Mouse (Mus musculus): ENCODE data around the gene Kcnt1. TPM values are rescaled to one million over a fixed set of nuclear protein-coding genes. Genes with fewer than 3 reads are reported as not detected.
"Not testable (repeated sequence)": the region's sequence is repeated elsewhere in the genome, so short reads cannot be mapped to it uniquely, and the experiment has no call there.

Gene Kcnt1
- under 1 TPM; 0.34 to 0.47 TPM for total RNA-seq (2021)
- long read RNA-seq, experiment 1: 0 reads
- long read RNA-seq, experiment 2: 0 reads

DNA sequence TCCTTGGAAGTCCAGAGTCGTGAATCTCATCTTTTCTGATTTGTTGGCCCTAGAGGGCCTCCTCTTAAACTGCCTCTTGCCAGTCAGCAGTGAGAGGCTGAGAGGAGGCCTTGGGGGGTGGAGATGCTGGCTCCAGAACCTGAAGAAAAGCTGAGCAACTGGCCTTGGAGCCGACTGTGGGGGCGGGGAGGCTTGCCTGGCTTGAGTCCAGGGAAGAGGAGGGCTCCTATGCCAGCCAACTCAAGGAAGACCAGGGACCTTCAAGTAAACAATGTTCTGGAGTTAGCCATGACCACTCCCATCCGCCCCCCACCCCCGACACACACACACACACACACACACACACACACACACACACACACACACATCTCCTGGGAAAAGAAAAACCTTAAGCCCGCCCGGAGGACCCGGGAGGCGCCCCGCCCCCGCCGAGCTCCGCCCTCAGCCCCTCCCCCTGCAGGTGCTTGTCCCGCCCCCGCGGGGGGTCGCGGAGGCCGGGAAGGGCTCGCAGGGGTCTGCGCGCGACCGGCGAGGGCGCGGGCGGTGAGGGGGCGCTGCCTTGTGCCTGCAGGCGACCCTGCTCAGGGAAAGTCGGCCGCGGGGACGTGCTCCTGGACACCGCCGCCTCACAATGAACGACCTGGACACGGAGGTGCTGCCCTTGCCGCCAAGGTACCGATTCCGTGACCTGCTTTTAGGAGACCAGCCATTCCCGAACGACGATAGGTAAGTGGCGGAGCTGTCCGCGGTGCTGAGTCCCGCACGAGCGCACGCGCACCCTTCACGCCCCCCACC, at the start of gene Kcnt1:
Gene Kcnt1, plus strand, starts transcription at position 398 of the 795 bp plus-strand sequence.
- DNase-seq (ENCODE audit: low spot score): no peak

DNA sequence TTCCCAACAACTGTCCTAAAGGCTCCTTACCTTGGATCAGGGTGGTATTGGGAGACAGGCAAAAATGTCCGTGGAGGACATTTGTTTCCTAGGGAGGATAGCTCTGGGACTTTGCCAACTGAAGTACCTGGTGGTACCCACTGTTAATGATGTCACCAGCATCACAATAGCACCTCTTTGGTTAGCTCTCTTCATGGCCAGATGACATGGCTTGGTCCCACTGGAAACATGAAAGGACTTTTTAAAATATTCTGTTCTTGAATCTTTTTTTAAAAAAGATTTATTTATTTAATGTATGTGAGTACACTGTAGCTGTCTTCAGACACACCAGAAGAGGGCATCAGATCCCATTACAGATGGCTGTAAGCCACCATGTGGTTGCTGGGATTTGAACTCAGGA, 47.8 kb upstream of the Kcnt1 start, which contains the start of gene Glt6d1:
Gene Glt6d1, minus strand, starts transcription at position 101 of the 400 bp plus-strand sequence.
- DNase-seq (ENCODE audit: low spot score): not testable (repeated sequence)

DNA sequence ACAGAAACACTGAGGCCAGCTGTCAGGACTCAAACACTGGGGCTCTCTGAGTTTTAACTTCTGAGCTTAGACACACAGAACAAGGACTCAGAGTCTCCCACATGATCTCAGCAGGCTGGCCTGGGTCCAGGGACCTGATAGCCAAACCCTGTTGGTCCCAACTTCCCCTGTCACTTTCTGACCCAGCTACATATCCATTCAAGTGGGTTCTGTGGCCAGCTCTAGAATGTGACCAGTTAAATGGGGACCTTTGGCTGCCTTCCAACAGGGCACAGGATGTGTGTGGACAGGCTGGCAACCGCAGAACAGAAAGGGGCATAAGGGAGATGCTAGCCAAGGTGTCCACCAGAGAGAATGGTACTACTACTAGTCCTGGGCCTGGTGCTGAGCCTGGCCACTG, 40.7 kb upstream of the Kcnt1 start, which contains the start of gene Lcn9:
Gene Lcn9, plus strand, starts transcription at position 348 of the 400 bp plus-strand sequence.
- no peak for DNase-seq (ENCODE audit: low spot score)

DNA sequence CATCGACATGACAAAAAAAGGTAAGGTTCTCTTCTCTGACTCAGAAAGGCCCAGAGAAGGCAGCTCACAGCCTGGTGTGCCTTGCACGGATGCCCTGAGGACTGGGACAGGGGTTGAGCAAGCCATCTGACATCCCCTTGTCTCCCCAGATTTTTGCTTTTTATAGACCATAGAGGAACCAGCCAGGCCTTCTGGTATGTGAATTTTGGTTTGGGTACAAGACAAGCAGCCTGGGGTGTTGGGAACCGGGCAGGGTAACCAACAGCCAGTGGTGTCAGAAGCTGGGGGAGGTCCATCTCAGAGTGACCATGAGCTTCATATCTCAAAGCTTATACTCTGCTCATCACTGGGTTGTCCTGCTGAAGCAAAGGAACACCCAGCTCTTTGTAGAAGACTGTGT, 38.8 kb upstream of the Kcnt1 start:
- DNase-seq (ENCODE audit: low spot score): no peak

DNA sequence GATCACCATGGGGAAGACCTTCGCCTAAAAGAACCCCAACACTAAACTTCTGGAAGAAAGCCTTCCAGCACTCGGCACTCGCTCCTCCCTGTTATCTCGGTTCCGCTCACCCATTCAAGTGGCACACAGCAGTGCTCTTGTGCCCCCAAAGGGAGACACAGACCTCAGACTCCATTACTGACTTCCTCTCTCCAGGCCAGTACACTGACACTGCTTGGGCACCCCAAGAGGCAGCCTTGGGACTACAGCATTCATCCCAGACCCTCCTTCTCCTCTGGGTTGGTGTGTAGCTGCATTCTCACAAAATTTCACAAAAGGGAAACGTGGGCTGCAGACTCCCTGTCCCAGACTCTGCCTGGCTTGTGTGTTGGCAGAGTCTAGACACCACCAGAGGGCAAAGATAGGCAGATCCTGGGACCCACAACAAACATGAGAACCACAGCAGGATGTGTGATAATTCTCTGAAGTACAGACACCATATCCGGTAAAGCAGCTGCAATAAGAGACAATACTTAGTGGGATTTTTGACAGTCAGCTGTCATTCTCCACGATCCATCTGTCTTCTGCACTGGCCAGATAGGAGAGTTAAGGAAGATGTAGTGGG, 35.1 kb upstream of the Kcnt1 start:
- DNase-seq (ENCODE audit: low spot score): no peak

DNA sequence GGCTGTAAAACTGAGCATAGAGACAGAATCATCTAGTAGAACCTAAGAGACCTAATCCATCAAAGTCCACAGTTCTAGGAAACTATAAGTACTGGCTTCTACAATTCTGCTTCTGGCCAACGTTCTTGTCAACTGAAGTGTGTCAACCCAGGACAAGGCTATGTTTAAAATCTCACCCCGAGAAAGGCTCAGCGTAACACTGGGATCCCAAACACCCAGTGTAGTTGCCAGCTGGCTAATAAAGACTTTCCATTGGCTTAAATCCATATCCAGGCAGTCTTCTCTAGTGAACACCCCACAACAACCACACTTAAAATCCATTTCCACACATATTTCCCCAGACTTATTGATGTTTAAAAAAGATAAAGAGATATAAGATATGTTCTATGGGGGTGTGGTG, 32.7 kb upstream of the Kcnt1 start:
- DNase-seq (ENCODE audit: low spot score): peak; percentile 23

DNA sequence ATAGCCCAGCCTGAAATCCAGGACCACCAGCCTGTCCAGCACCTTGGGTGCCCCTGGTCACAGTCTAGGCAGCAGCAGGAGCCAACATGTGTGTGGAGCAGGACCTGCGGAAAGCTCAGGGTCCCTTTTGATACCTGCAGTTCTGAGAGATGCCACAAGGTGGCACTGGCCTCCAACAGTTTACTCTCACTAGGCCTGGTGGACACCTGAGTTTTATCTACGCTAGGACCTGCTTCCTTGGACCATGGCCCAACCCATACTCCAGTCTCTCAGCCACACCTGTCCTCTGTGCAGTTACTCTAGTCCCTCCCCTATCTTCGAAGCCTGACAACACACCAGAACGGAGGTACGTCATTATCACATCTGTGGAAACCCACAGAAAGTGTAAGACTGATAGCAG, 27.2 kb upstream of the Kcnt1 start:
- DNase-seq (ENCODE audit: low spot score): peak; percentile 60

DNA sequence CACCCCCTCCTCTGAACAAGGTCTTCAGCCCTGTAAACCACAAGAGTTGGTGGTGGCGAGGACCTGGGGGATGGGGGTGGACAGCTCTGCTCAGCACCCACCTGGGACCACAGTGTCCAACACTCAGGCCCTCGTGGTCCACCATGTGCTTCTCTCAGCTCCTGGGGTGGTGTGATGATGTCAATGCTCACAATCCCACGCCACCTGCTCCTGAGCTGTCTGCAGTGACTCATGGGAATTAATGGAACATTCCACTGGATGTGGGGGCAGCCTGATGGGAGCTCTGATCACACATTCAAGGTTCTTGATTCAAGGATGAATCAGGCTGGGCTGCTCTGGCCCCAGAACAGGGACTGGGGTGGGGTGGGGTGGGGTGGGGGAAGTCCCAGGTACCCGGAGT, 21.4 kb upstream of the Kcnt1 start:
- no peak for DNase-seq (ENCODE audit: low spot score)

DNA sequence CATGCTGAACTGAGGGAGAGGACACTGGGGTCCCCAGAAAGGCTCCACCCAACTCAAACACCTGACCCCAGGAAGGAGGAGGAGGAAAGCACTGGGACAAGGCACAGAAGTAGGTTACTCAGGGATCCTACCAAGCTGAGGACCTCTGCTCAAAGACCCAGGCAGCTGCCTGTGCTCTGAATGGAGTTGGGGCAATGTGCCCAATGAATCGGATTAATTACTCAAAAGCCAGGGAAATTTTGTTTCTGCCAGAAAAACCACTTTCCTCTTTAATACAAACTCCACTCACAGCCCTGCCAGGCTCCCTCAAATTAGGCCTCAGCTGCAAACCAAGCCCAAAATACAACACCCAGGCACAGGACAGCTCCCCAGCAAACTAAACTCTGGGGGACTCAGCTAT, 20.8 kb upstream of the Kcnt1 start:
- DNase-seq (ENCODE audit: low spot score): no peak

DNA sequence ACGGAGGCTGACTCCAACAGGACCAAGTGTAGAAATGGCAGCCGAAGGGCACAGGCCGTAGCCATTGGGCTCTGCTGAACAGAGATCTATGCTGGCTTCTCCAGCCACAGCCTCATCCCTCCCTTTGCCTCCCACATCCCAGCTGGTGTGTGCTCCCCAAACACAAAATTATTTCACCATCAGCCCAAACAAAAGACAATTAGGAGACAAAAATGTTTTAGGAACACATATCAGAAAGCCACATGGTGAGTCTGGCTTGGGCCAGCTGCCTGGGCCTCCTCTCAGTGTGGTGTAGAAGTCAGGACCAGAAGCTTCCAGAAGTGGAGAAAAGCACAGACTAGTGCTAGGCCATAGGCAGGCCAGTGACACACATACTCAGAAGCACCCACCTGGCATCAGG, 19.4 kb upstream of the Kcnt1 start:
- DNase-seq (ENCODE audit: low spot score): no peak

DNA sequence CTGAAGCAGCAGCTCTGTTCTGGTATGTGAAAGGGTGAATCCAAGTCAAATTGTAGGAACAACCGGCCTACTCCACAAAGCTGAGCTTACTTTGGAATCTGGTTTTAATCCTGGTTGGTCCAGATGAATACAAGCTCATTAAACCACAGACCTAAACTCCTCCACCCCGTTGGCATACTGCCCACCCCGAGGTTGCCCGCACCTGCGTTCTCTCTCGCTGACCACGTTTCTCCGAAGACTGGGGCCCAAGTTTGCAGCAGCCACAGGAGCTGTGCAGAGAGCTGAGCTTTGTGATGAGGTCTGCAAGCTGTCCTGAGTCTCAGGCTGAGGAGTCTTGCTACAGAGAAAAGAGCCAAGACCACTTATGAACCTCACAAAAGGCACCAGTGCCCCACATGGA, 17.0 kb upstream of the Kcnt1 start:
- DNase-seq (ENCODE audit: low spot score): no peak

DNA sequence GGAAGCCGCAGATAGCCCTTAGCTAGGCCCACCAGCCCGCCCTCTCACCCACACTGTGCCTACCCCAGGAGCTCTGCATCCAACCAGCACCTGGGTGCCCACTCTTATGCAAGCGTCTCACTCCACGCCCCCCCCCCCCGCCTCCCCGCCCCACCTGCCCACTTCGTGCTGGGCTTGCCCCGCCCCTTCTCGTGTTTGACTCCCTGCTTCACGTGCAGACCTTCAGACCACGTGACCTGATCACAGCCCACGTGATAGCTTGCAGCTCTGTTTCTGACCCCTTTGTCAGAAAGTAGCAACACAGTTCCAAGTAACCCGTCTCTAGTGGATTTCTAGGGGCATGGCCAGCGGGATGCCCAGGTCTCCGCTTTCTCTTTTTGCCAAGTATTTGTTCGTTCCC, 16.3 kb upstream of the Kcnt1 start, which contains the start of gene Sohlh1:
Gene Sohlh1, minus strand, starts transcription at position 23 of the 400 bp plus-strand sequence.
- DNase-seq (ENCODE audit: low spot score): no peak

DNA sequence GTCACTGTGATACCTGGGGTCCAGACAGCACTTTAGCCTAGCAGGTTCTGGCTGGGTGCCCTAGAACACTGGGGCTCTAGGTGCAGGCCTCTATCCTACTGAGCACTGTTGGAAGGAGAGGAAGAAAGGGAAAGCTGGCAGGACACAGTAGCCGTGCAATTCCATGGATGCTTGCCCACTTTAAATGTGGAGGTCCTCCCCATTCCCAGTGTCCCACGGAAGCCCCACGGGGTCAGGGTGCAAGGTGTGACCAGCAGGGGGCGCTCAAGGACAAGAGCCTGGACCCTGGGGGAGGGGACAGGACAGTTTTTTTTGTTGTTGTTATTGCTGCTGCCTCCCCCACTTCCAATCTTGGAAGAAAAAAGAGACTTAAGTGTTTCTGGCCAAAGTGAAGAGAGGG, 13.2 kb upstream of the Kcnt1 start:
- peak; percentile 61 for DNase-seq (ENCODE audit: low spot score)

DNA sequence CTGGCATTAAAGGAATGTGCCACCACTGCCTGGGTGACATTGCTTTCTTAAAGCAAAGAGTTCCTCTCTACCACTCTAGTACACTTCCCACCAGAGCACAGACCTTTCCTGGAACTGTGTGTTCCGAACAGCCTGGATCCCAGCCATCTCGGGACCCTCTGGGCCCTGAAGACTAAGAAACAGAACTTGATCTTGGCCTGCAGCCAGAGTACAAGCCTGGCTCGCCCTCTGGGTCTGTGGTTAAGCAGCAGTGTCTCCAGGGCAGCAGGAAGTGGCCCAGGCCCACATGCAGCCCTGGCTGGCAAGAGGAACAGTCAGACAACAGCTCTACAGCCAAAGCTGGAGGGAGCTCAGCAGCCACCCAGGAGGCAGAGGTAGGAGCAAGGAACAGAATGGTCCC, 10.9 kb upstream of the Kcnt1 start:
- peak; percentile 47 for DNase-seq (ENCODE audit: low spot score)

DNA sequence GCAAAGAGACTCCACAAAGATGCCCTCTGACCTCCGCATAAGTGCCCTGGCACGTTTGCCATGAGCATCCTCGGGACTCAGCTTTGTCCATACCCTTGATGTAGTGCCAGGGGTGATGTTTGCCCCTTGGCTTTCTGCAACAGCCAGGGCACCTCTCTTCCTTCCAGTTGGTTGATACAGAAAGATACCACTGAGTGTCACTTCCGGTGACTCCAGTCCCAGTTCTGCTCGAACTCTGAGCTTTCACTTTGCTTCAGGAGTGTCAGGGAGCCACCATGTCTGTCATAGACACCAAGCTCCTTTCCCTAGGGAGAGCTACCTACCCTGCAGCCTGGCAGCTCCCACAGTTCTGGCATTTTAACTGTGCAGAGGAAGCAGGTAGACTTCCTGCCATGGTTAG, 9.5 kb upstream of the Kcnt1 start:
- DNase-seq (ENCODE audit: low spot score): no peak

DNA sequence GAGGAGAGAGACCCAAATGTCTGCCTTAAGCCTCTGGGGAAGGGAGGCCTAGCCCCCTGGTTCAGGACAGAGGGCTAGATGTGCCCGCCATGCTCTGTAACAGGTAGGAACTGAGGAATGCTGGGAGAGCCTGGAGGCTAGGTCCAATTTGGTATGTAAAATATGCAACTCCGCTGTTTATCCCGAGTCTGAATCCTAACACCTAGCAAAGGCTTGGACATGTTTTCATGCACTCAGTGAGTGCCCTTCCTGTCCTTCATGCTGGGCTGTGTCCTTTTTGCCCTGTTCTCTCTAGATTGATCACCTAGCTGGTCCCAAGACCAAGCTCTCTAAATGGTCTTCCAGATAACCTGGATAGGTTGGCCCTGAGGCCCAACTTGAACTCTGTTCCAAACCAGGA, 3.6 kb upstream of the Kcnt1 start:
- no peak for DNase-seq (ENCODE audit: low spot score)

DNA sequence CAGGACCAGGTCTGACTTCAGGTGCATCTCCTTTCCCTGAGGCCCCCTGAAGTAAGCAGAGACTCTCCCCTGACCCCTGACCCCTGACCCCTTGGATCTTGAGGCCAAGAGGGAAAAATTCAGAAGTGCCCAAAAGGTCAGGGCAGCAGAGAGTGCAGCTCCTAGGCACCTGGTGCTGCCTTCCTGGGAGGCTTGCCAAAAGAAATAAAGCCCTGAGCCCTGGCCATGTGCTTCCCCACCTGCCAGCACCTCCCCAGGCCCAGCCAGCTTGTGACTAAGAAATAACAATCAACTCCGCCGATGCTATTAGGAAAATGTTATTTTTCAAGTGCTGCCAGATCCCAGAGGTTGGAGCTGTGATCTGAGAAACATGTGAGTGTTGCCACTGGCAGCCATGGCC, 1.5 kb upstream of the Kcnt1 start:
- no peak for DNase-seq (ENCODE audit: low spot score)

DNA sequence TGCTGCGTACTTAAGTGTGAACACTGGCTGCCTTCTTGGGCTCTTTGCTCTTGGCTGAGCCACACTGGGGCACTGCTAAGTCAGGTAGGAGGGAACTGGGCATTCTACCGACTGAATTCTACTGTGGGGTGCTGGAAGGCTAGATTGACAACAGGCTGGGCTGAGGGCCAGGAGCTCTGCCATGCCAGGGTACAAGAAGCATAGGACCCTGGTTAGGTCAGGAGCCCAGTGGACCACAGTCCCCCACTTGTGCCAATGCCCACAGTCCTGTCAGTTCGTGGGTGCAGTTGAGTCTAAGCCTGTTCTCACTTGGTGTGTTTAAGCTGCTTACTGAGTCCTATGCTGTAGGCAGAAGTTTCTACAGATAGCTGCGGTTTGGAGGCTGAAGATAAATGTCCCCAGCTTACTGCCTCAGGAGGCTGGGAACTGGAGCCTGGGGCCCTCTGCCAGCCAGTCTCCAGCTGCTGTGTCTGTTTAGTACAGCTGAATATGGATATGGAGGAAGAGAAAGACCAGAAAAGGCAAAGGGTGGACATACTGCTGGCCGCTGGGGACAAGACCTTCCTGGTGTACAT, 751 bp upstream of the Kcnt1 start:
- no peak for DNase-seq (ENCODE audit: low spot score)

DNA sequence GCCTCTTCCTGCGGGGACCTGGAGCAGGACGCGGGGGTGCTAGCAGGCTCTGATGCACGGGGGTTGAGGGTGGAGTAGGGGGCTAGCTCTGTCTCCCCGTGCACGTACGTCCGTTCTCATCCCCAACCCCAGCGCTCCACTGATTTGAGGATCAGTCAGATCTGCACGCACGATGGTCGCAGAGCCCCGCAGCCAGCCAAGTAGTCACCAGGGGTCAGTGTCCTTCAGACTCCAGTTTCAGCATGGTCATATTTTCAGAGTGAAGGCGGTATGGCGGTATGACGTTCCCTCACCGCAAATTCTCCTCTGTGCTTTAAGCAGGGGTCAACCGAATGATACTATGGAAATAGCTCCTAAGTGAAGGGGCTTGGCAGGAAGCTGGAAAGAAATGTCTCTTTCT, 696 bp downstream of the Kcnt1 start:
- no peak for DNase-seq (ENCODE audit: low spot score)

DNA sequence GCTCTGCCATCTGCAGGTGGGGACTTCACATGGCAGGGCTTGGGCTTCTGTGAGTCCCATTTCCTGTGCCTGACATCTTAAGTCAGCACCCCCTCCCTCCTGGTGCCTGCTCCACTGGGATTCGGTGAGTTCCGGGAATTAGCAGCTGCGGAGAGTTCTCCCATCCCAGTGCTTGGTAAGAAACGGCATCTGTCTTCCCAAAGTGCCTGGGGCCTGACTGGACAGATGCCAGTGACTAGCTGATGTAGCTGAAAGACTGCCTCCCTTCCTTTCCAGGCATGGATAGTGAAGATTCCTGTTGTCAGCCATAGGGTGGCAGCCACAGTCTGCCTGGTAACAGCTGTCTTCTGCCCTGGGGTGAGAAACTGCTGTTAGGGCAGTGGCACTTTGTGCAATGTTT, 1.9 kb downstream of the Kcnt1 start:
- no peak for DNase-seq (ENCODE audit: low spot score)

DNA sequence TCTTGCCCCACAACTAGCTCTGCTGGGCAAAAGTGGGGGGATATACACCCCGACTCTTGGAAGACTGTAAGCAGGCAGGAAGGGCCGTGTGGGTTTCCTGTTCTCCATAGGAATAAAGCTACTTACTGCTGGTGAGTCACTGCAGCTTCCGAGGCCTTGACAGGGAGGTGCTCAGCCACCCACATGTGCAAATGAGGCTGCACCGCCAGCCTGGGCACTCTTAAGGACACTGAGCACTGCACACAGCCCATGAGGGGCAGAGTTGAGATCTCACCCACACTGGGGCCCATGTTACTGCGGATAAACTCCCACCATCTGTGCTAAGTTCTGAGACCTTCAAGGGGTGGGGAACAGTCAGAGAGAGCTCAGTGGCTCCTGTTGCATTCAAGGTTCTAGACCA, 3.1 kb downstream of the Kcnt1 start:
- DNase-seq (ENCODE audit: low spot score): no peak

DNA sequence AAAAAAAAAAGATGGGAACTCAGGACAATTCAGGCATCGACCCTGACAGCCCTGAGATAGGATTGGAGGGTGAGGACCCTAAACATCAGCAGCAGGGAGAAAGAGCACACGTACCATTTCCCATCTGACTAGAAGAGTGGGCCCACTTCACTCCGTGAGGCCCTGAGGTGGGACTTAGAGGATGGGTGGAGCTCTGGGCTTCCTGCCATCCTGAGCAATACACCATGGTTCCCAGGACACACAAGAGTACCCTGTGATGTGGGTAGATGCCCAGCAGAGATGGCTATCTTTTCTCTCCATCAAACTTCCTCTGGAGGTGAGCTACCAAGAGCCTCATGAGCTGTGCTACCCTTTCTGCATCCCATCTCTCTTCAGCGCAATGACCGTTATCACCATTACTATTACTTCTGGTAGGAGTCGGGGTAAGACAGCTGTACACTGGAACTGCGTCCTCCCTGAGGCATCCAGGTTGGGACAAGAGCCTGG, 13.8 kb downstream of the Kcnt1 start:
- no peak for DNase-seq (ENCODE audit: low spot score)

All from gastrocnemius, adult 18-20 months (tissue).